Mouse (Mus musculus): Measurements from ENCODE around the gene CN725425. TPM values are rescaled to one million over a fixed set of nuclear protein-coding genes. Genes with fewer than 3 reads are reported as not detected.

CN725425 gene
- not detected in 2 replicates for polyA plus RNA-seq (2015; fragmentation: Nextera tagmentation; extraction: Ambion mirVana)

DNA sequence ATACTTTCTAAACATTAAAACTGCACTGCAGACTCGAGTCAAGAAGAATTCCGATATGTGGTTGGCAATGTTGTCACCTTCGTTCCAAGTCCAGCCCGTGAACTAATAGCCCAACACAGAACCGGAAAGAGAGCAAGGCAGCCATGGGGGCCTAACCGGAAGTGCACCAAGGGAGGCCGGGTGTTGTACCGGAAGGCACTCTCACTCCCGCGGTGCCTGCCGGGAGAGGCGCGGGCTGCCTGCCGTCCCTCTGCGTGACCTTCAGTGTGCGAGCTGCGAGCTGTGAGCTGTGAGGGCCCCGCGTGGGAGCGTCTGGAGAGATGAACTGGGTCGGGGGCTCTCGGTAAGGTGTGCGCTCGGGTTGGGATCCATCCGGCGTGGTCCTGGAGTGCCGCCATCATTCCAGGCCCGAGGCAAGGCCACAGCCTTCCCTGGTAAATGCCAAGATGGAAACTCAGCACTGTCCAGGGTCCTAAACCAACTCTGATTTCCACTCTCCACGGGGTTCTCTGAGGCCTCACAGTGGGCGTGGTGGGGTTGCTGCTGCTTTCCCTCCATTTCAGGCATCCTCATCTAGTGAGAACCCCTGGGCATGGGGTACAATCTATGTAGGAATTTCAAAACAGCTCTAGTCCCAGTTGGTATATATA, at the start of gene CN725425:
Gene CN725425, plus strand, starts transcription at position 239 of the 650 bp plus-strand sequence.
- WGBS: 86% methylated on average over 30 of the region's 30 CpGs
- Histone ChIP-seq H3K4me2 (ENCODE audit: low read depth, low read length) (no peak within 1 kb of the TSS), H3K9ac (ENCODE audit: low read length) (no peak within 1 kb of the TSS), H3K27me3 (ENCODE audit: control insufficient read depth, insufficient read depth, low read length) (no peaks in the 10 kb centered on the region), H3K4me3 (ENCODE audit: low read length) (no peak within 1 kb of the TSS), H3K9me3 (replicated peaks; ENCODE audit: control insufficient read depth, low read length) (no peaks in the 10 kb centered on the region), H3K36me3 (ENCODE audit: control insufficient read depth, insufficient read depth) (no peaks in the 10 kb centered on the region), H3K27ac (ENCODE audit: low read length) (no peak within 1 kb of the TSS), H3K4me1 (ENCODE audit: control insufficient read depth, insufficient read depth, low read length) (no peaks in the 10 kb centered on the region)
- no peak for ATAC-seq (replicated peaks; ENCODE audit: extremely low read depth, insufficient read depth, low FRiP score)

GRCm38 (mm10) chr15:91152592-91152991, 46.7 kb upstream of the CN725425 start:
- 47% methylated on average over 1 of the region's 1 CpGs for WGBS
- H3K9me3 ChIP-seq (replicated peaks; ENCODE audit: control insufficient read depth, low read length): no peaks in the 10 kb centered on the region
- H3K4me3 ChIP-seq (ENCODE audit: low read length): no peak overlapping the region
- H3K36me3 ChIP-seq (ENCODE audit: control insufficient read depth, insufficient read depth): no peaks in the 10 kb centered on the region
- no peak overlapping the region for H3K27ac ChIP-seq (ENCODE audit: low read length)
- no peaks in the 10 kb centered on the region for H3K4me1 ChIP-seq (ENCODE audit: control insufficient read depth, insufficient read depth, low read length)
- H3K27me3 ChIP-seq (ENCODE audit: control insufficient read depth, insufficient read depth, low read length): no peaks in the 10 kb centered on the region
- no peak overlapping the region for H3K4me2 ChIP-seq (ENCODE audit: low read depth, low read length)
- no peak for ATAC-seq (replicated peaks; ENCODE audit: extremely low read depth, insufficient read depth, low FRiP score)
- no peak overlapping the region for H3K9ac ChIP-seq (ENCODE audit: low read length)

- H3K4me2 ChIP-seq (ENCODE audit: low read depth, low read length): no peak overlapping the region
- H3K27me3 ChIP-seq (ENCODE audit: control insufficient read depth, insufficient read depth, low read length): no peaks in the 10 kb centered on the region
- H3K4me1 ChIP-seq (ENCODE audit: control insufficient read depth, insufficient read depth, low read length): no peaks in the 10 kb centered on the region
- no peaks in the 10 kb centered on the region for H3K9me3 ChIP-seq (replicated peaks; ENCODE audit: control insufficient read depth, low read length)
- H3K27ac ChIP-seq (ENCODE audit: low read length): no peak overlapping the region
- no peak overlapping the region for H3K9ac ChIP-seq (ENCODE audit: low read length)
- H3K36me3 ChIP-seq (ENCODE audit: control insufficient read depth, insufficient read depth): no peaks in the 10 kb centered on the region
- ATAC-seq (replicated peaks; ENCODE audit: extremely low read depth, insufficient read depth, low FRiP score): no peak
- H3K4me3 ChIP-seq (ENCODE audit: low read length): no peak overlapping the region
- WGBS: 60% methylated on average over 3 of the region's 3 CpGs
Measured at GRCm38 (mm10) chr15:91153311-91153710, 46.0 kb upstream of the CN725425 start.

DNA sequence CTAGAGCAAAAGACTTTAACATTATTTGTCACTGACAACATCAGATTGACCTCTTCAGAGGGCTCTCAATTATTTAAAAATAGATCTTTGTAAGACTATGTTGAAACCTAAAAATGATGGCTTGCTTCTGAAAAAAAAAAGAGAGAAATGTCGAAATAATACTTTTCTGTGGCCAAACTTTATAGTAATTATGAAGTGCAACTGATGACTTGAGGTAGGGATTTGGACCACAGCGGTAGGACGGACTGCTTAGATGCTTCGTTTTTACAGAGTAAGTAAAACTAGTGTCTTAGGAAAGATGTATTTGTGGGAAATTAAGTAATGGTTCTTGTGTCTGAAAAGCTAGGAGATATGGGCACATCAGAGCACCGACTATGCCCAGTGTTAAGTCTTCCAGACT, 38.1 kb upstream of the CN725425 start:
- ATAC-seq (replicated peaks; ENCODE audit: extremely low read depth, insufficient read depth, low FRiP score): no peak
- H3K36me3 ChIP-seq (ENCODE audit: control insufficient read depth, insufficient read depth): no peaks in the 10 kb centered on the region
- no peaks in the 10 kb centered on the region for H3K4me1 ChIP-seq (ENCODE audit: control insufficient read depth, insufficient read depth, low read length)
- no peaks in the 10 kb centered on the region for H3K9me3 ChIP-seq (replicated peaks; ENCODE audit: control insufficient read depth, low read length)
- no peak overlapping the region for H3K9ac ChIP-seq (ENCODE audit: low read length)
- H3K27me3 ChIP-seq (ENCODE audit: control insufficient read depth, insufficient read depth, low read length): no peaks in the 10 kb centered on the region
- no peak overlapping the region for H3K4me2 ChIP-seq (ENCODE audit: low read depth, low read length)
- H3K4me3 ChIP-seq (ENCODE audit: low read length): no peak overlapping the region
- WGBS: 76% methylated on average over 5 of the region's 5 CpGs
- no peak overlapping the region for H3K27ac ChIP-seq (ENCODE audit: low read length)

DNA sequence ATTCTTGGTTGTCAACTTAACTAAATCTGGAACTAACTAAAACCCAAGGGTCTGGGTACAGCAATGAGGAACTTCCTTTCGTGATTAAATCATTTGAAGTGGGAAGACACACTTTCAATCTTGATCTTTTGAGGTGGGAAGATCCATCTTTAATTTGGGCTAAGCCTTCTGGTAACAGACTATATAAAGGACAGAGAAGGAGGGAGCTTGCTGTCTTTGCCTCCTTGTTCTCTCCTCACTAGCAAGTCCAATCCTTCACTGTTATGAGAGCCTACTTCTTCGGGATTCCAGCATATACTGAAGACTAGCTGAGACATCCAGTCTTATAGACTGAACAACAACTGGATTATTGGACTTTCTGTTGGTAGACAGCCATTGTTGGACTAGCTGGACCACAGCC, 35.8 kb upstream of the CN725425 start:
- Histone ChIP-seq H3K36me3 (ENCODE audit: control insufficient read depth, insufficient read depth) (no peaks in the 10 kb centered on the region), H3K27ac (ENCODE audit: low read length) (no peak overlapping the region), H3K4me3 (ENCODE audit: low read length) (no peak overlapping the region), H3K4me1 (ENCODE audit: control insufficient read depth, insufficient read depth, low read length) (no peaks in the 10 kb centered on the region), H3K9ac (ENCODE audit: low read length) (no peak overlapping the region), H3K27me3 (ENCODE audit: control insufficient read depth, insufficient read depth, low read length) (no peaks in the 10 kb centered on the region), H3K4me2 (ENCODE audit: low read depth, low read length) (no peak overlapping the region), H3K9me3 (replicated peaks; ENCODE audit: control insufficient read depth, low read length) (no peaks in the 10 kb centered on the region)
- WGBS: 68% methylated on average over 2 of the region's 2 CpGs
- ATAC-seq (replicated peaks; ENCODE audit: extremely low read depth, insufficient read depth, low FRiP score): no peak

- Histone ChIP-seq H3K36me3 (ENCODE audit: control insufficient read depth, insufficient read depth) (no peaks in the 10 kb centered on the region), H3K9me3 (replicated peaks; ENCODE audit: control insufficient read depth, low read length) (no peaks in the 10 kb centered on the region), H3K4me1 (ENCODE audit: control insufficient read depth, insufficient read depth, low read length) (no peaks in the 10 kb centered on the region), H3K4me2 (ENCODE audit: low read depth, low read length) (no peak overlapping the region), H3K27me3 (ENCODE audit: control insufficient read depth, insufficient read depth, low read length) (no peaks in the 10 kb centered on the region), H3K9ac (ENCODE audit: low read length) (no peak overlapping the region), H3K27ac (ENCODE audit: low read length) (no peak overlapping the region), H3K4me3 (ENCODE audit: low read length) (no peak overlapping the region)
- ATAC-seq (replicated peaks; ENCODE audit: extremely low read depth, insufficient read depth, low FRiP score): no peak
- 10% methylated on average over 5 of the region's 5 CpGs for WGBS
Measured at GRCm38 (mm10) chr15:91165021-91165420, 34.3 kb upstream of the CN725425 start.

DNA sequence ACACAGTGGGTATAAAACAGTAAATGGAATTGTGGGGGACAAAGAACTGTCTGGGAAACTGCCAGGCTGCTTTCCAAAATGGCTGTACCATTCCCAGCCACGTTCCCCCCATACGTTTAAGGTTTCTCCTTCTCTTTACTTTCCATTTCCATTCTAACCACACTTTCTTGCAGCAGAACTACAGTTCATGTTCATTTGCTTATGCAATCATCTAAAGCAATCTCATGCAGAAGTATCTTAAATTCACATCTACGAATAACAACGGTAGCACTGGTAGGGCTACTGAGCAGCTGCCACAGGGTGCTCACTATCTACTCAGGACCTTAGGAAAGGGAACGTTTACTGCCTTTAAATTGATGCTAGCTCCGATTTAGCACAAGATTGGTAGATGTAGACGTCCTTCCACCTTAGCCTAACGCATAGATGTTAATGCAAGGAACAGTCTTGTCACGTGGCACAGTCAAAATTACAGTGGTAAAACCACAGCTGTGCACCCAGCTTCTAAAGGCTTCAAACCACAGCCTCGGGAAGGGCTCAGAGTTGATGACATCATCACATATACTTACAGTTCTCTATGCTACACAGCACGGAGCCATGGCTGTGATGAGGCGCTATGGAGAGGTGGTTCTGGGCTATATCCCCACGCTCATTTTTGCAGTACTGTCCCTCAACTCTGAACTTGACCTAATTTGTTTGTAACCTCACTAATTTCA, 31.3 kb upstream of the CN725425 start:
- ATAC-seq (replicated peaks; ENCODE audit: extremely low read depth, insufficient read depth, low FRiP score): peak; percentile 55; the same call in 1 of the 2 replicates
- H3K36me3 ChIP-seq (ENCODE audit: control insufficient read depth, insufficient read depth): no peaks in the 10 kb centered on the region
- no peak overlapping the region for H3K27ac ChIP-seq (ENCODE audit: low read length)
- no peak overlapping the region for H3K9ac ChIP-seq (ENCODE audit: low read length)
- no peak overlapping the region for H3K4me2 ChIP-seq (ENCODE audit: low read depth, low read length)
- H3K27me3 ChIP-seq (ENCODE audit: control insufficient read depth, insufficient read depth, low read length): no peaks in the 10 kb centered on the region
- H3K9me3 ChIP-seq (replicated peaks; ENCODE audit: control insufficient read depth, low read length): no peaks in the 10 kb centered on the region
- WGBS: 74% methylated on average over 13 of the region's 13 CpGs
- no peaks in the 10 kb centered on the region for H3K4me1 ChIP-seq (ENCODE audit: control insufficient read depth, insufficient read depth, low read length)
- H3K4me3 ChIP-seq (ENCODE audit: low read length): no peak overlapping the region

DNA sequence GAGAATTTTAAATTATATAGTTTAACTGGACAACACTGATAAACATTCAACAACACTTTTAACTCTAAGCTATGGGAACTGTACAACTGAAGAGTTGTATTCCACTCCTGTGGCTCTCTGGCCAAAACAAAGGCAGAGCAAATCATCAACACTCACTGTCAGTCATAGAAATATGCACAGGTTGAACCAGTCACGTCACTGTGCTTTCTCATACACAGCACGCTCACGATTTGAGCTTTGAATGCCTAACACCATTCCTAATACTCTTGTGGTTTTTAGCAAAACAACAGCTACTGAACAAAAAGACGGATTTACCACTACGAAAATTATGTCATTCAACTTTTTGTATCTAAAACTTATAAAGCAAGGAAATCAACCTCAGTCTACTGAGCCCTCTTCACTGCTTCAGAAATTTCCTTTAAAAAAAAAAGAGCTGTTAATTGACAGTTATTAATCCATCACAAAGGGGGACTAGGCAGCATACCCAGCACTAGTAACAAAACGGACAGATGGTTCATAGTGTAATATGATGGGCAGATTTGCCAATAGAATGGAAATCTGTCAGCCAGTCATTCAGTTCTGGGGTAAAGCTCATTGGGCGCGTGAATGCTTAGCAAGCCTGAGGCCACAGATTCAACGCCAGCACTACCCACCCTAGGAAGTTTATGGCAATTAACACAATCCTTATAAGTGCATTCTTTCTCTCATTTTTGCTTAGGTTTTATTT, 28.5 kb upstream of the CN725425 start:
- H3K4me2 ChIP-seq (ENCODE audit: low read depth, low read length): no peak overlapping the region
- H3K9me3 ChIP-seq (replicated peaks; ENCODE audit: control insufficient read depth, low read length): no peaks in the 10 kb centered on the region
- 80% methylated on average over 9 of the region's 9 CpGs for WGBS
- H3K36me3 ChIP-seq (ENCODE audit: control insufficient read depth, insufficient read depth): no peaks in the 10 kb centered on the region
- no peak overlapping the region for H3K27ac ChIP-seq (ENCODE audit: low read length)
- ATAC-seq (replicated peaks; ENCODE audit: extremely low read depth, insufficient read depth, low FRiP score): no peak
- H3K4me1 ChIP-seq (ENCODE audit: control insufficient read depth, insufficient read depth, low read length): no peaks in the 10 kb centered on the region
- H3K4me3 ChIP-seq (ENCODE audit: low read length): no peak overlapping the region
- H3K27me3 ChIP-seq (ENCODE audit: control insufficient read depth, insufficient read depth, low read length): no peaks in the 10 kb centered on the region
- no peak overlapping the region for H3K9ac ChIP-seq (ENCODE audit: low read length)

DNA sequence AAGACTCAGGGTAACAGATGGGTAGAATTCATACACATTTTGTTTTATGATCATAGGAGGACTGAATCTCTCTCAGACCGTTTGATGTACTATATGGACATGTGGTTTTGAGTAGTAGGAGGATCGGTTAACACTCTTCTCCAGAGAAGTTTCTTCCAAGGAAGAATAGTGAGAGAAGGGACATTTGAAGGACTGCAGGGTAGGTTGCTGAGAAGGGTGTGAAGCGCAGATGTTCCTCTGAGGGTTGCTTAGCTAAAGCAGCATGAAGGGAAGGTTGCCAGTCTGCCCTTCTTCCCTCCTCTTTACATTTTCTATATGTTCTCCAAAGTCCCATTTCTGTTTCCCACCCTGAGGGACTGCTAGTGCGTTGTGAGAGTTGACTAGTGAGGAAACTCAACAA, 28.0 kb upstream of the CN725425 start:
- Histone ChIP-seq H3K4me1 (ENCODE audit: control insufficient read depth, insufficient read depth, low read length) (no peaks in the 10 kb centered on the region), H3K4me3 (ENCODE audit: low read length) (no peak overlapping the region), H3K9me3 (replicated peaks; ENCODE audit: control insufficient read depth, low read length) (no peaks in the 10 kb centered on the region), H3K27ac (ENCODE audit: low read length) (no peak overlapping the region), H3K36me3 (ENCODE audit: control insufficient read depth, insufficient read depth) (no peaks in the 10 kb centered on the region), H3K4me2 (ENCODE audit: low read depth, low read length) (no peak overlapping the region), H3K27me3 (ENCODE audit: control insufficient read depth, insufficient read depth, low read length) (no peaks in the 10 kb centered on the region), H3K9ac (ENCODE audit: low read length) (no peak overlapping the region)
- no peak for ATAC-seq (replicated peaks; ENCODE audit: extremely low read depth, insufficient read depth, low FRiP score)
- 74% methylated on average over 4 of the region's 4 CpGs for WGBS

Measured in heart, embryonic 16.5 days (tissue).